Mouse (Mus musculus) urinary bladder, postnatal 10 days (tissue): Measurements from ENCODE around the gene Gm10570.

Experiments used
- DNase-seq: peaks from one replicate; pipeline ENCODE4 v3.0.0; 2022; ENCODE audit warnings: low spot score

The Gm10570 gene

GRCm38 (mm10) chr4:130270089-130270488 lies 38.4 kb downstream of the Gm10570 start:
- DNase-seq: no peak

- no peak for DNase-seq
Measured at GRCm38 (mm10) chr4:130268736-130269135, 39.7 kb downstream of the Gm10570 start.

- no peak for DNase-seq
Measured at GRCm38 (mm10) chr4:130267069-130267468, 41.4 kb downstream of the Gm10570 start.

GRCm38 (mm10) chr4:130266601-130267000 lies 41.9 kb downstream of the Gm10570 start:
- DNase-seq: no peak

- DNase-seq: no peak
Measured at GRCm38 (mm10) chr4:130264698-130265349, 43.6 kb downstream of the Gm10570 start.

- no peak for DNase-seq
Measured at GRCm38 (mm10) chr4:130264131-130264530, 44.3 kb downstream of the Gm10570 start.

- DNase-seq: no peak
Measured at GRCm38 (mm10) chr4:130260406-130260805, 48.1 kb downstream of the Gm10570 start.
